Mouse (Mus musculus): ENCODE results near the gene Rfx4.

DNA sequence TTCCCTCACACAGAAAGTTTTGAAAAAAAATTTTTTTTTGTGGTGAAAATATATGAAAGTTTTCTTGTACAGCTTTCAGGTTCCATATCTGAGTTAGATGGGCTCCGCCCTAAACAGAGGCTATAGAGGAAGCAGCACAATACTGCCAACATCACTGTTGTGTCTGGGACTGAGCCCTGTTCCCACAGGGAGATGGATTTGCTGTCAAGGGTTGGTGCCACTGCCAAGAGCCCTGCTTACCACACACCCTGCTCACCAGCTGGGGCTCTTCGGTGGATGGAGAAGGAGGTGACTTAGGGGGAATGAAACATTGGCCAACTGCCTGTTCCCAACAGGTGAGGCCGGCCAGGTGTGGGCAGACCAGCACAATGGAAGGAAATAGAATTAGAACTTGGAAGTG lies 35.3 kb downstream of the Rfx4 start:
- TF ChIP-seq CTCF (IDR thresholded peaks at IDR 0.05; ENCODE audit: low read depth), result no peak
- TF ChIP-seq EP300 (optimal IDR thresholded peaks at IDR 0.05), result no peak
